Mouse (Mus musculus) heart, embryonic 10.5 days (tissue): Measurements from ENCODE around the gene Ltf. TPM values are rescaled to one million over a fixed set of nuclear protein-coding genes. Genes with fewer than 3 reads are reported as not detected.

Experiments
- DNase-seq: peaks from one replicate; pipeline ENCODE4 v3.0.0-alpha.2; 2017; ENCODE audit warnings: low spot score
- H3K27ac ChIP-seq: fragments of 300-500 bp; sonication (generic); 2 replicates; pipeline ENCODE4 v1.5.1; 2016; ENCODE audit warnings: mild to moderate bottlenecking
- H3K27me3 ChIP-seq: fragments of 300-500 bp; sonication (generic); 2 replicates; pipeline ENCODE4 v1.6.1; 2016; ENCODE audit warnings: mild to moderate bottlenecking; ENCODE audit not compliant: poor library complexity, insufficient read depth, severe bottlenecking
- H3K36me3 ChIP-seq: fragments of 300-500 bp; sonication (generic); 2 replicates; pipeline ENCODE4 v1.6.1; 2016; ENCODE audit warnings: mild to moderate bottlenecking, moderate library complexity
- H3K4me1 ChIP-seq: fragments of 300-500 bp; sonication (generic); 2 replicates; pipeline ENCODE4 v1.6.1; 2016; ENCODE audit warnings: mild to moderate bottlenecking
- H3K4me3 ChIP-seq: fragments of 300-500 bp; sonication (generic); 2 replicates; pipeline ENCODE4 v1.5.1; 2016; ENCODE audit warnings: mild to moderate bottlenecking, moderate library complexity
- H3K9me3 ChIP-seq: fragments of 300-500 bp; sonication (generic); 2 replicates; pipeline ENCODE4 v1.6.1; 2016; ENCODE audit warnings: mild to moderate bottlenecking, moderate library complexity
- WGBS: fragments of 180-500 bp; shearing (Covaris S2); methylation state at CpG from one replicate; pipeline ENCODE4 v1.1.7; 2016; 5-methylcytosine and 5-hydroxymethylcytosine counted together
- polyA plus RNA-seq: library from polyadenylated mRNA; unstranded; fragments of >200 nt; fragmentation: Nextera tagmentation; extraction: Ambion mirVana; gene quantifications from 2 replicates; pipeline ENCODE4 v1.2.1, GENCODE M21; 2016

Ltf gene
- 0.40 TPM in 1 of 2 replicates, not detected in the other for polyA plus RNA-seq

- Histone ChIP-seq H3K27me3 (no peaks in the 10 kb centered on the region), H3K9me3 (no peaks in the 10 kb centered on the region), H3K4me1 (0 out of 2 replicates have a peak, but pooled peaks cover 6% of the 10 kb centered on the region), H3K27ac (peak within 1 kb of the TSS; percentile 52; the same call in 1 of the 2 replicates), H3K4me3 (no peak within 1 kb of the TSS), H3K36me3 (no peaks in the 10 kb centered on the region)
- 63% methylated on average over 5 of the region's 5 CpGs for WGBS
- DNase-seq = no peak
Measured at GRCm38 (mm10) chr9:111019022-111019421, at the start of gene Ltf. TSS of gene Ltf (plus strand) at chr9:111019271.

- 89% methylated on average over 11 of the region's 11 CpGs for WGBS
- no peak overlapping the region for H3K27ac ChIP-seq
- DNase-seq = no peak
Measured at GRCm38 (mm10) chr9:110979411-110979810, 39.7 kb upstream of the Ltf start.

GRCm38 (mm10) chr9:110982351-110982750 is 36.7 kb upstream of the Ltf start:
- H3K4me1 ChIP-seq = no peaks in the 10 kb centered on the region
- 67% methylated on average over 4 of the region's 4 CpGs for WGBS
- DNase-seq = peak; percentile 36
- H3K27me3 ChIP-seq = no peaks in the 10 kb centered on the region
- no peak overlapping the region for H3K27ac ChIP-seq
- no peak overlapping the region for H3K4me3 ChIP-seq
- H3K36me3 ChIP-seq = no peaks in the 10 kb centered on the region
- no peaks in the 10 kb centered on the region for H3K9me3 ChIP-seq

More at GRCm38 (mm10) chr9:110979411-110979810, 39.7 kb upstream of the Ltf start:
- H3K9me3 ChIP-seq = no peaks in the 10 kb centered on the region
- no peaks in the 10 kb centered on the region for H3K4me1 ChIP-seq
- H3K4me3 ChIP-seq = no peak overlapping the region
- H3K36me3 ChIP-seq = no peaks in the 10 kb centered on the region
- H3K27me3 ChIP-seq = no peaks in the 10 kb centered on the region

- Histone ChIP-seq H3K27me3 (no peaks in the 10 kb centered on the region), H3K4me3 (no peak overlapping the region), H3K27ac (no peak overlapping the region), H3K36me3 (no peaks in the 10 kb centered on the region), H3K4me1 (peaks cover 3% of the 10 kb centered on the region), H3K9me3 (no peaks in the 10 kb centered on the region)
- WGBS = 88% methylated on average over 9 of the region's 9 CpGs
- DNase-seq = no peak
Measured at GRCm38 (mm10) chr9:110984096-110984495, 35.0 kb upstream of the Ltf start.

- WGBS = 90% methylated on average over 5 of the region's 5 CpGs
- no peaks in the 10 kb centered on the region for H3K27me3 ChIP-seq
- no peaks in the 10 kb centered on the region for H3K9me3 ChIP-seq
- H3K27ac ChIP-seq = no peak overlapping the region
- DNase-seq = peak; percentile 3
- H3K36me3 ChIP-seq = no peaks in the 10 kb centered on the region
- no peak overlapping the region for H3K4me3 ChIP-seq
- H3K4me1 ChIP-seq = peaks cover 8% of the 10 kb centered on the region
Measured at GRCm38 (mm10) chr9:110985541-110985940, 33.5 kb upstream of the Ltf start.

- no peak overlapping the region for H3K27ac ChIP-seq
- H3K27me3 ChIP-seq = no peaks in the 10 kb centered on the region
- DNase-seq = peak; percentile 64
- no peaks in the 10 kb centered on the region for H3K9me3 ChIP-seq
- H3K4me1 ChIP-seq = peaks cover 8% of the 10 kb centered on the region
- no peaks in the 10 kb centered on the region for H3K36me3 ChIP-seq
- H3K4me3 ChIP-seq = no peak overlapping the region
- 85% methylated on average over 8 of the region's 8 CpGs for WGBS
Measured at GRCm38 (mm10) chr9:110985951-110986350, 33.1 kb upstream of the Ltf start.

- no peak overlapping the region for H3K4me3 ChIP-seq
- 71% methylated on average over 4 of the region's 4 CpGs for WGBS
Measured at GRCm38 (mm10) chr9:110987331-110987730, 31.7 kb upstream of the Ltf start.

GRCm38 (mm10) chr9:110988078-110988477 is 31.0 kb upstream of the Ltf start:
- WGBS = 79% methylated on average over 3 of the region's 3 CpGs
- Histone ChIP-seq H3K27me3 (no peaks in the 10 kb centered on the region), H3K36me3 (no peaks in the 10 kb centered on the region), H3K4me1 (peaks cover 8% of the 10 kb centered on the region), H3K4me3 (no peak overlapping the region), H3K9me3 (no peaks in the 10 kb centered on the region), H3K27ac (no peak overlapping the region)
- peak; percentile 3 for DNase-seq

More at GRCm38 (mm10) chr9:110987331-110987730, 31.7 kb upstream of the Ltf start:
- Histone ChIP-seq H3K4me1 (peaks cover 8% of the 10 kb centered on the region), H3K27me3 (no peaks in the 10 kb centered on the region), H3K36me3 (no peaks in the 10 kb centered on the region), H3K9me3 (no peaks in the 10 kb centered on the region), H3K27ac (no peak overlapping the region)
- DNase-seq = peak; percentile 50

GRCm38 (mm10) chr9:110989141-110989540 is 29.9 kb upstream of the Ltf start:
- no peak overlapping the region for H3K27ac ChIP-seq
- DNase-seq = peak; percentile 51
- 59% methylated on average over 4 of the region's 4 CpGs for WGBS

GRCm38 (mm10) chr9:110989543-110989942 is 29.5 kb upstream of the Ltf start:
- Histone ChIP-seq H3K27me3 (no peaks in the 10 kb centered on the region), H3K9me3 (no peaks in the 10 kb centered on the region), H3K4me1 (peaks cover 11% of the 10 kb centered on the region), H3K27ac (no peak overlapping the region), H3K4me3 (no peak overlapping the region), H3K36me3 (no peaks in the 10 kb centered on the region)
- 89% methylated on average over 2 of the region's 2 CpGs for WGBS
- no peak for DNase-seq

More at GRCm38 (mm10) chr9:110989141-110989540, 29.9 kb upstream of the Ltf start:
- Histone ChIP-seq H3K36me3 (no peaks in the 10 kb centered on the region), H3K27me3 (no peaks in the 10 kb centered on the region), H3K4me1 (peaks cover 11% of the 10 kb centered on the region), H3K4me3 (no peak overlapping the region), H3K9me3 (no peaks in the 10 kb centered on the region)

GRCm38 (mm10) chr9:110990204-110990603 is 28.9 kb upstream of the Ltf start, which contains the start of gene Rtp3:
TSS of gene Rtp3 (minus strand) at chr9:110990583.
- H3K4me3 ChIP-seq = no peak within 1 kb of the TSS
- no peaks in the 10 kb centered on the region for H3K27me3 ChIP-seq
- H3K9me3 ChIP-seq = no peaks in the 10 kb centered on the region
- H3K36me3 ChIP-seq = no peaks in the 10 kb centered on the region
- 44% methylated on average over 6 of the region's 6 CpGs for WGBS
- H3K4me1 ChIP-seq = peaks cover 16% of the 10 kb centered on the region
- no peak within 1 kb of the TSS for H3K27ac ChIP-seq
- DNase-seq = peak; percentile 31

GRCm38 (mm10) chr9:110993281-110993709 is 25.8 kb upstream of the Ltf start:
- no peak overlapping the region for H3K27ac ChIP-seq
- peaks cover 16% of the 10 kb centered on the region for H3K4me1 ChIP-seq
- no peaks in the 10 kb centered on the region for H3K27me3 ChIP-seq
- H3K4me3 ChIP-seq = no peak overlapping the region
- H3K9me3 ChIP-seq = no peaks in the 10 kb centered on the region
- 55% methylated on average over 3 of the region's 3 CpGs for WGBS
- DNase-seq = no peak
- H3K36me3 ChIP-seq = no peaks in the 10 kb centered on the region

- Histone ChIP-seq H3K9me3 (no peaks in the 10 kb centered on the region), H3K4me3 (peak overlapping the region; percentile 60), H3K4me1 (peaks cover 13% of the 10 kb centered on the region; the same call in 1 of the 2 replicates), H3K27ac (peak overlapping the region; percentile 87), H3K27me3 (no peaks in the 10 kb centered on the region), H3K36me3 (no peaks in the 10 kb centered on the region)
- WGBS = 8% methylated on average over 13 of the region's 13 CpGs
- DNase-seq = peak; percentile 96
Measured at GRCm38 (mm10) chr9:110994716-110995172, 24.3 kb upstream of the Ltf start.

- Histone ChIP-seq H3K36me3 (no peaks in the 10 kb centered on the region), H3K4me3 (no peak overlapping the region), H3K27me3 (no peaks in the 10 kb centered on the region), H3K27ac (no peak overlapping the region), H3K9me3 (no peaks in the 10 kb centered on the region), H3K4me1 (peaks cover 15% of the 10 kb centered on the region; the same call in 1 of the 2 replicates)
- 2% methylated on average over 5 of the region's 5 CpGs for WGBS
- peak; percentile 87 for DNase-seq
Measured at GRCm38 (mm10) chr9:110997245-110997644, 21.8 kb upstream of the Ltf start.
